Mouse (Mus musculus) urinary bladder, postnatal 4 days (tissue): Measurements from ENCODE around the gene Gfy.
A peak's percentile ranks its signal among the peaks of the same experiment; 100 is the strongest.

Experiments used
- DNase-seq, 2 experiments: peaks; one replicate each; pipeline ENCODE4 v3.0.0; 2021 to 2022; ENCODE audit warnings: low spot score in 2 of 2

The Gfy gene

GRCm38 (mm10) chr7:45149545-45149944, 29.8 kb downstream of the Gfy start:
- DNase-seq, result no peak

GRCm38 (mm10) chr7:45148534-45149098, 30.8 kb downstream of the Gfy start:
- DNase-seq, result no peak

- DNase-seq, result no peak
Observed at GRCm38 (mm10) chr7:45147899-45148298, 31.5 kb downstream of the Gfy start.

- no peak for DNase-seq
Observed at GRCm38 (mm10) chr7:45147267-45147666, 32.1 kb downstream of the Gfy start.

GRCm38 (mm10) chr7:45145460-45145859, 33.9 kb downstream of the Gfy start:
- DNase-seq, result no peak

- no peak for DNase-seq
Observed at GRCm38 (mm10) chr7:45144368-45145174, 34.8 kb downstream of the Gfy start.

GRCm38 (mm10) chr7:45141914-45142313, 37.5 kb downstream of the Gfy start:
- no peak for DNase-seq

- no peak for DNase-seq
Observed at GRCm38 (mm10) chr7:45141319-45141718, 38.0 kb downstream of the Gfy start.

- no peak for DNase-seq
Observed at GRCm38 (mm10) chr7:45139904-45140723, 39.3 kb downstream of the Gfy start.

- no peak for DNase-seq
Observed at GRCm38 (mm10) chr7:45138403-45138802, 41.0 kb downstream of the Gfy start.

- no peak for DNase-seq
Observed at GRCm38 (mm10) chr7:45137171-45138006, 42.0 kb downstream of the Gfy start.

GRCm38 (mm10) chr7:45135993-45136567, 43.3 kb downstream of the Gfy start, which contains the start of the genes Gm45713 and Flt3l:
TSS of gene Gm45713 (minus strand) at chr7:45136231.
TSS of gene Flt3l (minus strand) at chr7:45136432.
- peak; percentile 87 to 94 for DNase-seq

GRCm38 (mm10) chr7:45135370-45135769, 44.0 kb downstream of the Gfy start:
- no peak for DNase-seq

GRCm38 (mm10) chr7:45134544-45135026, 44.8 kb downstream of the Gfy start:
- DNase-seq, result no peak

- no peak for DNase-seq
Observed at GRCm38 (mm10) chr7:45133446-45134159, 45.8 kb downstream of the Gfy start.

- DNase-seq, result no peak
Observed at GRCm38 (mm10) chr7:45131850-45132249, 47.5 kb downstream of the Gfy start.

GRCm38 (mm10) chr7:45129776-45130512, 49.4 kb downstream of the Gfy start:
- DNase-seq, result no peak

GRCm38 (mm10) chr7:45129318-45129717, 50.1 kb downstream of the Gfy start:
- DNase-seq, result no peak

- peak; percentile 97 to 99 for DNase-seq
Observed at GRCm38 (mm10) chr7:45128624-45129246, 50.6 kb downstream of the Gfy start, which contains the start of gene Rpl13a. TSS of gene Rpl13a (minus strand) at chr7:45128761.
